In the genomic region with DNA sequence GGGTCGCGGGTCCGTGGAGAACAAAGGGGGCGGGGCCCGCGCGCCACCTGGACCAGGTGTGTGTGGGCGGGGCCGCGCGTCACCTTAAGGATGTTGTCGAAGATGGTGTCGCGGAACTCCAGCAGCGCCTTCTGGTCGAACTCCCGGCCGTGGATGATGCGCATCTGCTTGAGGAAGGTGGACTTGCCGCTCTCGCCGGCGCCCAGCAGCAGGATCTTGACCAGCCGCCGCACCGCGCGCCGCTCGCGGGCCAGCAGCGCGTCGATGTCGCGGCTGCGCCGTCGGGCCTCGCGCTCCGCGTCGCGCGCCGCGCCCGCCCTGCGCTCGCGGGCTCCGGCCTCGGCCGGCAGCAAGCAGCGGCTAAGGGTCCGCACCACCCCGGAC, we compare ENCODE assay signal across 8 mouse cellular contexts. TPM values are rescaled to one million over a fixed set of nuclear protein-coding genes. Genes with fewer than 3 reads are reported as not detected.
A peak's percentile ranks its signal among the peaks of the same experiment; 100 is the strongest.
DNase-seq lines count a peak whose midpoint lies in the region; ATAC-seq and TF ChIP-seq lines count a peak whose summit lies in the region.

No protein-coding gene starts in this region.

- no peak for TF ChIP-seq CTCF in spleen, adult 2 months (IDR thresholded peaks at IDR 0.05; ENCODE audit: extremely low read depth, insufficient read depth, insufficient read length, insufficient replicate concordance)

- peak; percentile 1; the same call in 1 of the 2 replicates for ATAC-seq in heart, embryonic 12.5 days (ENCODE audit: insufficient number of reproducible peaks, low FRiP score)

- H3K27me3 ChIP-seq in heart, embryonic 12.5 days (replicated peaks), result no peaks in the 10 kb centered on the region
- H3K27me3 ChIP-seq in spleen, adult 2 months (ENCODE audit: control insufficient read depth, insufficient read depth, low read length), result no peaks in the 10 kb centered on the region

- H3K4me3 ChIP-seq in heart, embryonic 12.5 days, result peak overlapping the region; percentile 80
- peak overlapping the region; percentile 94 for H3K4me3 ChIP-seq in spleen, adult 2 months (ENCODE audit: extremely low read depth, insufficient read depth, insufficient read length)

- no peak for TF ChIP-seq POLR2A in spleen, adult 2 months (IDR thresholded peaks at IDR 0.05; ENCODE audit: low read depth, low read length)

- no peaks in the 10 kb centered on the region for H3K9me3 ChIP-seq in heart, embryonic 12.5 days (replicated peaks)

- H3K4me2 ChIP-seq in heart, embryonic 12.5 days, result peak overlapping the region; percentile 92

- H3K27ac ChIP-seq in heart, embryonic 12.5 days (ENCODE audit: poor library complexity, severe bottlenecking), result peak overlapping the region; percentile 64
- peak overlapping the region; percentile 48 for H3K27ac ChIP-seq in spleen, adult 2 months (ENCODE audit: insufficient read depth, low read length)

- H3K4me1 ChIP-seq in heart, embryonic 12.5 days (replicated peaks), result peaks cover 44% of the 10 kb centered on the region
- H3K4me1 ChIP-seq in spleen, adult 2 months (ENCODE audit: control insufficient read depth, insufficient read depth, insufficient read length), result peaks cover 4% of the 10 kb centered on the region

- peaks cover 7% of the 10 kb centered on the region for H3K36me3 ChIP-seq in heart, embryonic 12.5 days
- no peaks in the 10 kb centered on the region for H3K36me3 ChIP-seq in spleen, adult 2 months (ENCODE audit: control insufficient read depth, insufficient read depth, low read length)

- peak overlapping the region; percentile 86 for H3K9ac ChIP-seq in heart, embryonic 12.5 days

- DNase-seq in left cerebral cortex, adult 18-20 months (ENCODE audit: low spot score in 2 of 2), result peak; percentile 40 to 45
- DNase-seq in left cerebral cortex, adult 9 months (ENCODE audit: low spot score in 2 of 2), result no peak
- peak; percentile 66 for DNase-seq in cerebellum, adult 9-10 months
- peak; percentile 79 for DNase-seq in kidney, postnatal 10 days
- DNase-seq in lung, postnatal 10 days, result peak; percentile 69
- peak in 1 of 2 experiments; percentile 14 for DNase-seq in spleen, adult 2 months (ENCODE audit: low read depth in 1 of 2, low spot score in 2 of 2)
- no peak for DNase-seq in Muller cell, postnatal 12 days (ENCODE audit: inconsistent ontology term)

- 3% methylated on average over 58 of the region's 58 CpGs for WGBS in heart, embryonic 12.5 days
- 3% methylated on average over 57 of the region's 58 CpGs for WGBS in spleen, adult 2 months

RNA-seq across cellular contexts. Expression of gene Gna12, which starts 0.3 kb away (rescaled TPM):
- total RNA-seq in left cerebral cortex, adult 18-20 months (2021), result 10 to 100 TPM; 61.3 to 71.0 TPM
- polyA plus RNA-seq in heart, embryonic 12.5 days (2016; fragmentation: Nextera tagmentation; extraction: Ambion mirVana), result 48.5 and 50.6 TPM in 2 replicates
- 66.8 and 67.9 TPM in 2 replicates for polyA plus RNA-seq in spleen, adult 2 months (2012; rRNA removed)

Comparison
In these comparisons a context has a peak if more than half of its experiments do, and no peak if none do; other contexts are left out.
1. DNase-seq: peak in left cerebral cortex, adult 18-20 months (2 of 2), cerebellum, adult 9-10 months (single experiment), kidney, postnatal 10 days (single experiment) and lung, postnatal 10 days (single experiment); none in left cerebral cortex, adult 9 months (0 of 2) and Muller cell, postnatal 12 days (single experiment).